Mouse (Mus musculus) limb, embryonic 14.5 days (tissue): ENCODE results near the gene Kremen2. TPM values are rescaled to one million over a fixed set of nuclear protein-coding genes. Genes with fewer than 3 reads are reported as not detected.

Source experiments
- ATAC-seq: fragments of 200-750 bp; cut with Nextera tagmentation; 2 replicates; pipeline ENCODE4 v1.8.0; 2017; ENCODE audit warnings: low read depth, moderate number of reproducible peaks, moderate TSS enrichment; ENCODE audit not compliant: low FRiP score
- DNase-seq: peaks from one replicate; pipeline ENCODE4 v3.0.0-alpha.2; 2015; ENCODE audit warnings: low spot score
- H3K27ac ChIP-seq: fragments of 300-500 bp; sonication (generic); replicated peaks from 2 replicates; pipeline ENCODE4 v1.5.1; 2014; ENCODE audit warnings: low read depth, mild to moderate bottlenecking, low read length, moderate library complexity, mixed read lengths
- H3K27me3 ChIP-seq: fragments of 300-500 bp; sonication (generic); 2 replicates; pipeline ENCODE4 v1.6.1; 2014; ENCODE audit warnings: low read length, mixed read lengths; ENCODE audit not compliant: control insufficient read depth, insufficient read depth
- H3K36me3 ChIP-seq: fragments of 300-500 bp; sonication (generic); 2 replicates; pipeline ENCODE4 v1.6.1; 2014; ENCODE audit warnings: mild to moderate bottlenecking, low read length, moderate library complexity, mixed read lengths; ENCODE audit not compliant: control insufficient read depth, insufficient read depth
- H3K4me1 ChIP-seq: fragments of 300-500 bp; sonication (generic); 2 replicates; pipeline ENCODE4 v1.6.1; 2014; ENCODE audit warnings: antibody characterized with exemption, low read length, mixed read lengths; ENCODE audit not compliant: control insufficient read depth, insufficient read depth
- H3K4me2 ChIP-seq: fragments of 300-500 bp; sonication (generic); replicated peaks from 2 replicates; pipeline ENCODE4 v1.6.1; 2014; ENCODE audit warnings: low read depth, mild to moderate bottlenecking, low read length, moderate library complexity; ENCODE audit not compliant: severe bottlenecking
- H3K4me3 ChIP-seq: fragments of 300-500 bp; sonication (generic); replicated peaks from 2 replicates; pipeline ENCODE4 v1.5.1; 2014; ENCODE audit warnings: low read length
- H3K9ac ChIP-seq: fragments of 300-500 bp; sonication (generic); 2 replicates; pipeline ENCODE4 v1.6.1; 2014; ENCODE audit warnings: mild to moderate bottlenecking, low read depth, low read length, moderate library complexity; ENCODE audit not compliant: severe bottlenecking
- H3K9me3 ChIP-seq: fragments of 300-500 bp; sonication (generic); 2 replicates; pipeline ENCODE4 v1.6.1; 2016; ENCODE audit warnings: low read length; ENCODE audit not compliant: control insufficient read depth
- POLR2A ChIP-seq: fragments of 200-500 bp; IDR thresholded peaks from 2 replicates; pipeline ENCODE4 v1.8.0; 2012; ENCODE audit warnings: inconsistent platforms, mild to moderate bottlenecking, moderate library complexity, borderline replicate concordance; ENCODE audit not compliant: insufficient read depth, insufficient read length; ENCODE audit errors: extremely low read depth
- WGBS: fragments of 180-500 bp; shearing (Covaris S2); extraction: QIAGEN DNeasy Blood & Tissue Kit; methylation state at CpG from one replicate; pipeline ENCODE4 v1.1.7; 2014; 5-methylcytosine and 5-hydroxymethylcytosine counted together
- polyA plus RNA-seq, 2 experiments: library from polyadenylated mRNA; depleted of rRNA in 1 of 2; stranded (reverse) in 1 of 2; unstranded in 1 of 2; fragments of >200 nt; fragmentation: Nextera tagmentation in 1 of 2; extraction: Ambion mirVana in 1 of 2; gene quantifications; 2 replicates each; pipeline versions ENCODE4 v1.2.1 to v1.2.3; 2012 to 2014

Kremen2 gene
- polyA plus RNA-seq, 2 experiments, result 40.1 to 42.4 TPM

DNA sequence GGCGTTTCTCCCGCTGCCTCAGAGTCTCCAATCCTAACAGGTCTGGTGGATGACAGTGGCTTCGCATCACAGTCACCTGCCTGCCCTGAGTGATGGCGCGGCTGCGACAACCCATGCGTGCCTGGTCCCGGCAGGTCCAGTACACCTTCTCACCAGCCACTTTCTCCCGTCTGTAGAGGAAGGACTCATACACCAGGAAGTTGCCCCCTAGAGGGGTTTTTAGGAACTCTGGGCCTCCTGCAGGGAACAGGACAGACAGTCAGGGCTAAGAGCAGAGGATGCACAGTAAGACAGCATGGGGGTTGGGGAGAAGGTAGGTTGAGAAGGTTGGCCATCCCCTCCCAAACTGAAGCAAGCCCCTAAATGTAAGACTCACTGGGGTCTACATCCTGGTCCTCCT is 14.6 kb upstream of the Kremen2 start:
- Histone ChIP-seq H3K27me3 (no peaks in the 10 kb centered on the region), H3K4me1 (no peaks in the 10 kb centered on the region), H3K36me3 (peaks cover 77% of the 10 kb centered on the region), H3K4me3 (no peak overlapping the region), H3K9ac (no peak overlapping the region), H3K9me3 (no peaks in the 10 kb centered on the region), H3K27ac (no peak overlapping the region), H3K4me2 (no peak overlapping the region)
- ATAC-seq, result no peak
- no peak for TF ChIP-seq POLR2A
- no peak for DNase-seq
- 92% methylated on average over 9 of the region's 9 CpGs for WGBS

DNA sequence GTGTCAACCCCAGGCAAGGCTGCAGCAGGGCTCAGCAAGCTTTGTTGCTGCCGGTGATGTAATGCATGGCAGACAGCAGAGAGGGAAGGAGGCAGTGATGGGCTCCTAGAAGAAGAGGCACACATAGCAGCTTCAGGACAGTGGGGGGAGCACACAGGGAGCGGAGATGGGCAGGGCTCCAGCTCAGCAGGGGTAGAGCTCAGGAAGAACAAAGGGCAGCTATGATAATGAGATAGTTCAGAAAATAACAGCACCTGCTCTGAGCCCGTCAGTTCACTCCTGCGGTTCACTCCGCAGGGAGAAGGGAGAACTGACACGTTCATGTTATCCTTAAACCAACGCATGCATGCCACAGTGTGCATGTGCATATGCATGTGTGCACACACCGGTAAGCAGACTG is 13.2 kb upstream of the Kremen2 start:
- Histone ChIP-seq H3K4me3 (no peak overlapping the region), H3K9me3 (no peaks in the 10 kb centered on the region), H3K4me2 (no peak overlapping the region), H3K9ac (no peak overlapping the region), H3K36me3 (peaks cover 85% of the 10 kb centered on the region), H3K4me1 (no peaks in the 10 kb centered on the region), H3K27me3 (no peaks in the 10 kb centered on the region), H3K27ac (no peak overlapping the region)
- no peak for TF ChIP-seq POLR2A
- 85% methylated on average over 8 of the region's 8 CpGs for WGBS
- ATAC-seq, result no peak
- no peak for DNase-seq

DNA sequence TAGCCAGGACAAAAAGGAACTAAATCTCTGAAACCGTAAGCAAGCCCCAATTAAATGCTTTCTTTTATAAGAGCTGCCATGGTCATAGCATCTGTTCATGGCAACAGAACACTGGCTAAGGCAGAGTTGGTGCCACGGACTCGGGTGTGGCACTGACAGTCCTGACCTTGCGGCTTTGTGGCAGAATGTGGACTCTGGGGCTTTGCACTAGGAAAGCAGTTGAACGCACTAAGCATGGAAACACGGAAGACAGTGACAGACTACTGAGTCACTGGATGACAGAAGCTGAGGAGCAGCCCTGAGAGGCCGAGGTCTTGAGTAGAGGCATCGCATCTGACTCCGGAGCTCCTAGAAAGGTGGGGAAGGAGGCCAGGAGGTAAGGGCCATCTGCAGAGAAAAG is 11.9 kb upstream of the Kremen2 start:
- Histone ChIP-seq H3K9me3 (no peaks in the 10 kb centered on the region), H3K4me1 (no peaks in the 10 kb centered on the region), H3K9ac (no peak overlapping the region), H3K27me3 (no peaks in the 10 kb centered on the region), H3K4me3 (no peak overlapping the region), H3K4me2 (no peak overlapping the region), H3K27ac (no peak overlapping the region), H3K36me3 (peaks cover 93% of the 10 kb centered on the region)
- no peak for TF ChIP-seq POLR2A
- 95% methylated on average over 9 of the region's 9 CpGs for WGBS
- DNase-seq (no peak), ATAC-seq (no peak)

DNA sequence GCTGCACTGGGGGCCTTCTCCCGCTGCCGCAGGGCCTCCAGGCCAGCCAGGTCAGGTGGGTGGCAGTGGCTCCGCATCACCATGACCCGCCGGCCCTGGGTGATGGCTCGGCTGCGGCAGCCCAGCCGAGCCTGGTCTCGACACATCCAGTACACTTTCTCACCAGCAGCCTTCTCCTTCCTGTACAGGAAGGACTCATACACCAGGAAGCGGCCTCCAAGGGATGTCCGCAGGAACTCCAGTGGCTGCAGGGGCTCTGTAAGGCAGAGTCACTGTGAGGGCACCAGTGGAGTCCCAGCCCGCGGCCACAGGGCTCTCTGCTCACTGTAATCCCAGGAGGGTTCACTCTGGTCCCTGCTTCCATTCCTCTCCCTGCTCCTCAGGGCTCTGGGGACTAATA is 10.1 kb upstream of the Kremen2 start:
- WGBS, result 94% methylated on average over 12 of the region's 13 CpGs
- DNase-seq, result no peak

DNA sequence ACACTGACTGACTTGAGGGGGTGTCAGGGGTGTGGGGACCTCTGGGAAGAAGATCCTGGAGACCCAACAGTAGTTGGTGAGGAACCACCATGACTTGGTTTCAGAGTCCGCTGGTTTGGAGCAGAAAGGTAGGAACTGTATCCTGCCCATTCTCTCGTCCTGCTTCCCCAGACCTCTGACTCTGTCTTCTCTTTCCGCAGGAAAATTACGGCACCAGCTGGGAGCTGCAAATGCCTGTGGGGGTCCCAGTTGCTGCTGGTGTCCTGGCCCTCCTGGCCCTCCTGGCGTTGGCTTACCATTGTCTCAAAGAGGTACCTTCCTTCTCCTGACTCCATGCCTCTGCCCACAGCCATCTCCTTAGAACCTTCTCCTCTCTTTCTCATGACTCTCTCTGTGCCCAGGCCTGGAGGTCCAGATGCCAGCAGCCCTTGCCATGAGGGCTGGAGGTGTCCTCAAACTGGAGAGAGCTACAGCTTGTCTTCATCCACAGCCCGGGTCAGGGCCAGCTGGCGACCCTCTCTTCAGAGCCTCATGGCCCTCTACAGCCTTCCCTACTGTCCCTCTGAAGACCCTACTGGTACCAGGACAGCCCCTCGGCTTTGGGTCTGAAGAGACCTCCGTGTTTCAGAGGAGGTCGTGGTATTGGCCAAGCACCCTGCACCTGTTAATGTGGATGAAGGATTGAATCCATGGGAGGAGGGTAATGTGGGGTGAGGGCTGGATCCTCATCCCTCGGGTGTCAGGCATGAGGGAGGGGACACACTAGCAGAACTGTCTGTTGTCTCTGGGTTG is 4.0 kb upstream of the Kremen2 start:
- H3K27me3 ChIP-seq, result peaks cover 24% of the 10 kb centered on the region
- H3K4me1 ChIP-seq, result peaks cover 10% of the 10 kb centered on the region
- no peaks in the 10 kb centered on the region for H3K9me3 ChIP-seq
- H3K27ac ChIP-seq, result no peak overlapping the region
- ATAC-seq (no peak), DNase-seq (no peak)
- peaks cover 36% of the 10 kb centered on the region for H3K36me3 ChIP-seq
- WGBS, result 76% methylated on average over 11 of the region's 11 CpGs
- no peak for TF ChIP-seq POLR2A
- H3K9ac ChIP-seq, result no peak overlapping the region
- H3K4me3 ChIP-seq, result 0 out of 2 replicates have a peak overlapping the region, but pooled peaks have one; percentile 5
- peak overlapping the region; percentile 28; the same call in 1 of the 2 replicates for H3K4me2 ChIP-seq

More for the DNA sequence above, 10.1 kb upstream of the Kremen2 start:
- no peaks in the 10 kb centered on the region for H3K4me1 ChIP-seq
- ATAC-seq, result no peak
- no peaks in the 10 kb centered on the region for H3K27me3 ChIP-seq
- no peak overlapping the region for H3K4me3 ChIP-seq
- no peak overlapping the region for H3K9ac ChIP-seq
- H3K4me2 ChIP-seq, result no peak overlapping the region
- no peaks in the 10 kb centered on the region for H3K9me3 ChIP-seq
- no peak for TF ChIP-seq POLR2A
- peaks cover 90% of the 10 kb centered on the region for H3K36me3 ChIP-seq
- no peak overlapping the region for H3K27ac ChIP-seq
